Mouse (Mus musculus) thymus, postnatal 36 days (tissue): ENCODE measurements around the gene Hunk.

Source experiments
- DNase-seq, 2 experiments: peaks; one replicate each; pipeline ENCODE4 v3.0.0; 2022; ENCODE audit warnings: mixed read lengths in 2 of 2

Gene Hunk

DNA sequence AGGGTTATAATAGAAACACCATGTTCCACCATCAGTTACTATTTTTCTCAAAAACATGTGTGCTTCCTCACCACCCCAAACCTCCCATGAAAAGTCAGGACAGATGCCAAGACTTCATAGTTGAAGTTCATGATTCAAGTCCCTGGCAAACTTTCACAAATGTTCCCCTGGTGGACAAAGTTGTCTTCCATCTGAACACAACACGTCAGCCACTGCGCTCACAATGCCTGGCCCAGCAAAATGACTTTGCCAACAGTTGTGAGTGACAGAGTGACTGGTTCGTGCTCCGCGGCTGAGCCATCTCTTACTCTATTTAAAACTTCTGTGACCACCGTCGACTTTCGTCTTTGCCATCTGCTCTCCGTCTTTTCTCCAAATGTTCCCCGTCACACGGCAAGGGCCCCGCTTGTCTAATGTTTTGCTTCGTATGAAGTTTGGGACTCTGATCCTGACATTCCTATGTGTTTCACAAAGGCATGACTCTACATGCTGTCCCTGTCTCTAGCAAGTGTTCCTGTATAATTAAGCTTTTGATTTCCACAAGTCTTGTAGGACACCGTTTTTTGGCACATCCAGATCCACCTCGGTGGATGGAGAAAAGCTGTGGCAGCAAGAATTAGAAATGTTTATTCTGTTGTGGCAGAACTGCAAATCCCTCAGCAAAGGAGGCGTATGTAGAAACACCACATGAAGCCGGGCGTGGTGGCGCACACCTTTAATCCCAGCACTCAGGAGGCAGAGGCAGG, 125.9 kb downstream of the Hunk start:
- DNase-seq = no peak

DNA sequence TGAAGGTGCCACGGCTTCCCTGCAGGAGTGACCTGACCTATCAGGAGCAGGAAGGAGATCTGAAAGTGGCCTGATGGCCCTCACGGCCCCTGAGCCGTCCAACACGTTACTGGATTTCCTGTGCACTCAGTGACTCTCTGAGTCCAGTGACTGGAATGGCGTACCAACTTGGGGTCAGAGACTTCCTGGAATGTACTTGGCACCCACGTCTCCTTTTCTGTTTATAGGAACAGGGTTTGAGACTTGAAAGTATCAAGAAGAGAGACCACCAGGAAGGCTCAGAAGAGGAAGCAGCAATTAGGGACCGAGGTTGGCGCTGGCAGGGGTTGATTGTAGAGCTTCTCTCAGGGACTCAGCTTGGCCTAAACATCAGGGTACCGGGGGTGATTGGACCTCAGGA, 131.2 kb downstream of the Hunk start:
- no peak for DNase-seq

DNA sequence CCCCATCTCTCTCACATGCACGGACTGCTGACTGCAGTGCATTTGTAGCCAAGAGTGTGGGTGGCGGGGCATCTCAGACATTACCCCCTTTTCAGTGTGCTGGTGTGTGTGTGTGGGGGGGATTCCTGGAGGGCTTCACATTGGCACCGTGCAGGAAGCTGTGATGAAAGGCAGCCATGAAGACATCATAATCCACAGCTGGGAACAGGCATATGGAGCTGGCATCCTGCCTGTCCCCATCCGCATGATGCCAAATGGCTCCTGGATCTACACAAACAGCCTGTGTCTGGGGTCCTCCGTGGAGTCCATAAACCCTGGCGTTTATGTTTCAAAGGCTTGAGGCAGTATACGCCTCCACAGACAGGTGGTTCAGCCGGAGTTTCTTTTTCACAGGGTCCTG, 132.4 kb downstream of the Hunk start:
- no peak for DNase-seq

DNA sequence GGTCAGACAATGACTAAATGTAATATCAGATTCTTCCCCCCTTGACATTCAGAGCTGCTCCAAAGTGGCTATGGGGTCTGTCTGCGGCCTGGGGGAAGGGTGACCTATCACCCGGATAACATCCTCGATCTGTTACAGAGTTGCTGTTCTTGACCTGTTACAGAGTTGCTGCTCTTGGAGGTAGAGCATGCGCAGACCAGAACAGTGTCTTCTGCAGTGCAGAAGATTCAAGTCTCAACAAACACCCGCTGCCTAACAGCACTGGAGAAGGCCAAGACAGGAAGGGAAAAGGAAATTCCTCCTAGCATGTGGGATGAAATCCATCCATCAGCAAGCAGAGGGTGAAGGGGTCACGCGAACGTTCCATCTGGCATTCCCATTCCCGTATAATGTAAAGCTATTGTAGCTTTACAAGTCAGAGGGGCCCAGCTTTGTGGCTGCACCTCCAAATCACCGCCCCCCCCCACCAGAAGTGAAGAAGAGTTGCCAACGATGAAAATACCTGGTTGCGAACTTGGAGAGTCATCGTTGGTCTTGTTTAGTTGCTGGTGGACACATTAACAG, 133.0 kb downstream of the Hunk start:
- DNase-seq = no peak

DNA sequence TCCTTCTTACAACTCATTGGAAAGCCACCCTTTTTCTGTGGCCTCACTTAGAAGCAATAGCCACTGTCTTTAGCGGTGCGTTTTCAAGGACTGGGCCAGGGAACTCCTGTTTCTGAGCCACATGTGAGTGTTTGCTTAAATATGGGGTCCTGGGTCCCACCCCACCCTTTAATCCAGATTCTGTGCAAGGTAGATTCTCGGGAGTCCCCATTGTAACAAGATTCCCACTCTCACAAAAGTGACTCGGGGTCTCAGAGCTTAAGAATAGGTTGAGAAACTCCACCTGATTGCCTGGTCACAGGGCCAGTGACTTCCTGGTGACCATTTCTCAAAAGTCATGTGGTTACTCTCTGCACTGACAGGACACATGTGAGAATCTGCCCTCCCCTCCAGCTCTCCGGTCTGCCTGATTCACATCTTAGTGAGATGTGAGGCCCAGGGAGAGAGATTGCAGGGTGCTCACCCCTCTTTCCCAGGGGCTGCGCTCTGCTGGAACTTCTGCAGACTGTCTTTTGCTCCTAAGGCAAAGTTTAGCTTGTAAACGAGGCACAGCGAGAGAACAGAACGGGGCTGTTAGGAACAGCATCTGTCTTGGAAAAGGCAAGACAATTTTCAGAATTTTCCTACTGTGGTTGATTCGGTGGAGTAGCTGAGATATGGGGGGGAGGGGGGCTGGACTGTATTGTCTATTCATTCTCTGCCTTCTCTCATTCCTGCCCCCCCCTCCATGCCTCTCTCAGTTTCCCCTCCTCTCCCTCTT, 135.6 kb downstream of the Hunk start:
- no peak for DNase-seq

DNA sequence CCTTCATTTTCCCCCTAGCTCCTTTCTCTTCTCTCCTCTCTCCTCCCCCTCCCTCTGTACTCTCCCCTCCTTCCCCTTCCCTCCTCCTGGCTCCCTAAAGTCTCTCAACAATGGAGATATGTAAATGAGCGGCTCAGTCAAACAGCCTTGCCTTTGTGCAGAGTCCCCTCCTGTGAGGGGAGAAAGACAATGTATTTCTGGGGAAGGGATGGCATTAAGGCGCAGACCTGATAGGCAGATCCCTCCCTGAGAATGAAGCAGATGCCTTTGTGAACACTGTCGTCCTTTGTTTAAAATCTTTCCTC, 136.1 kb downstream of the Hunk start:
- no peak for DNase-seq

DNA sequence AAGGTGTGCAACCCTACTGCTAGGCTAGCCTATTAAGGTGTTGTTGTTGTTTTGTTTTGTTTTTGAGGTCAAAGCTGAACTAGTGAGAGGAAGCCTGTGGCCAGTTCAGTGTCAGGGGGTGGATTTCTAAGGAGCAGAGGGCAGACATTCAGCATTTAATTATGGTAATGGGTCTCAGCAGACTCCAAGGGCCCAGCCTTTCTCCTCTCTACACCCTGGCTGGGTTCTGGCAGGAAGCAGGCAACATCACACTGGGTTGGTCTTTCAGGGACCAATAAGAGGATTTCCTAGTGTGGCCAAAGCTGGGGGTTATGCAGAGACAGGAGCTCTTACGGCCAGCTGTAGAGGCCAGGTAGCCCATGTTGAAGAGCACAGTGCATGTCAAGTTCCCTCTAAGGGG, 136.8 kb downstream of the Hunk start:
- DNase-seq = no peak

- DNase-seq = no peak
Measured at GRCm38 (mm10) chr16:90523373-90523772, 137.6 kb downstream of the Hunk start.

DNA sequence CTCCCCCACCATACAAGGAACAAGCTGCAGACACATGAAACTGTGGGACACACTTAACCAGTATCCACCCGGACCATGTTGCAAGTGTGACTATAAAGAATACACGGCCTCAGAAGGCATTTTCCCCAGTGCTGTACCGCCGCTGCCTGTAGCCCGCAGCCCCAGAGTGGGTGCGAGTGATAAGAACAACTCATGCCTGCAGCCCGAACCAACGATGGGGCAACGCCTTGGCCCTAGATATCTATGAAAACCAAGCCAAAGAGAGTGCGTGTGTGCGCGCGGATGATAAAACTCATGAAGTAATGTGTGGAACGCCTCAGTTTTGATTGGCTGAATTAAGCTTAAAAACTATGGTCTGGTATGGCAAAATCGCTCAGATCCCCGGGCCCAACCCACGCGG, 138.1 kb downstream of the Hunk start:
- no peak for DNase-seq

- DNase-seq = no peak
Measured at GRCm38 (mm10) chr16:90524393-90524792, 138.6 kb downstream of the Hunk start.

GRCm38 (mm10) chr16:90533119-90533673, 147.4 kb downstream of the Hunk start:
- no peak for DNase-seq

DNA sequence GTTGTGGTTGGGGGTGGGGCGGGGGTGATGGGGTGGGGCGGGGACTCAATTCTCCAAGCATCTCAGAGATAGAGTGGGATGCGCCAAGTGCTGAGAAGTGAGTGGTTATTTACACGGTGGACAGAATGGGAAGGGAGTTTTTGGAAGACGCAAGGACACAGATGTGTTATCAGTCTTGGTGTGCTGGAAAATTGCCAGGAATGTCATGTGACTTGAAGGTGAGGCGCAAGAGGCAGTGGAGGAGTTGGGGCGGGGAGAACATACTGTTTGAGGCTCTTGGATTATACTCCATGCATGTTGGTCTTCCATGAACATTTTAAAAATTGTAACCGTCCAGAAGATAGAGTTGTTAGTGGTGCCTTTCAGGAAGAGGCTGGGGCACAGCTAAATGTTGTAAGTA, 148.8 kb downstream of the Hunk start:
- no peak for DNase-seq

GRCm38 (mm10) chr16:90538926-90539325, 153.1 kb downstream of the Hunk start:
- DNase-seq = no peak

GRCm38 (mm10) chr16:90541191-90541590, 155.4 kb downstream of the Hunk start:
- no peak for DNase-seq

DNA sequence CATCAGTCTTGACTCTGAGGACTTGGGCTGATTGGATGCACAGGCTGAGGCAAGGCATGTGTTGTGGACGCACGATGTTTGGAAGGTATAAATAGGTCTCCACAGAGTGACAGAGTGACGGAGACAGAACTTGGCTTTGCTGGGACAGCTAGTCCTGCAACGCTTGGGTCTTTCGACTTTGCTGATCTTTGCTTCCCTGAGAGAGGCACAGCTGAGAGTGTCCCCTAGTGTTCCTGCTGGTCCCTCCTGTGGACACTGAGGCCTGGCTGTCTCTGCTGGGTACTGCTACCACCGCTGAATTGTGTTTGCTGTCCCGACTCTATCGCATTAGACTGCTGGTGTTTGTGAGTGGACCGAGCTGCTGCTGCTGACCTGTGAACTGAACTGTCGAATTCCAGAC, 156.6 kb downstream of the Hunk start:
- no peak for DNase-seq

DNA sequence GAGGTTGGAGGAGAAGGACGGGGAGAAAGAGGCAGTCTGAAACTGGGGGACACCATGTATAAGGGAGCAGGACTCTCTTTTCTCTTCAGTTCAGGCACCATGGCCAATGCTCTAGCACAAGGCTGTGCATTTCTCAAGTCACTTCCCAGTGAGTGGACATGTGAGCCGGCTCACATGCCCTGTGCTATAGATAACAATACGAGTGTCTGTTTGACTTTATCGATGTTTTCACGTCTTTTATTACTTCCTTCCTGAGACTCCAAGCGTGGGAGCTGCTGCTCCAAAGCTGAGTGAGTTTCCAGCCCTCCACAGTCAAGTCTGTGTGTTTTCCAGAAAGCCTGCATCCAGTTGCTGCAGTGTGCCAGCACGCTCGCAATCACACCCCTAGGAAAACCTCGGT, 158.4 kb downstream of the Hunk start:
- no peak for DNase-seq

DNA sequence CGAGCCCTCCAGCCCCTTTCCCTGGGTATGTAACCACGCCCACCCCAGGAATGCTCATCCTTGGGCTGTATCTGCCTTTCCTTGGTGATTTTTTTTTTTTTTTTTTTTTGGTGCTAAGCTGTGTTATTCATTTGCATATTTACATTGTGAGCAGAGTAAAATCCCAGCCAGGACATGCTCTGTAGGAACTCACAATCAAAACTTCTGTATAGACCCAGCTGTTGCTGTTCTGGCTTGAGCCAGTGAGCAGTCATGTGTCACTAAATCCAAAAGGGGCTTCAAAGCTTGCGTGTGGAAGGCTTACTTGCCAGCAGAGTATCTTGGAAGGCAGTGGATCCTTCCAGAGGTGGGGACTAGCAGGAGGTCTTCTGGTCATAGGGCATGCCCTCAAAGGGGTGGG, 159.7 kb downstream of the Hunk start:
- DNase-seq = no peak

DNA sequence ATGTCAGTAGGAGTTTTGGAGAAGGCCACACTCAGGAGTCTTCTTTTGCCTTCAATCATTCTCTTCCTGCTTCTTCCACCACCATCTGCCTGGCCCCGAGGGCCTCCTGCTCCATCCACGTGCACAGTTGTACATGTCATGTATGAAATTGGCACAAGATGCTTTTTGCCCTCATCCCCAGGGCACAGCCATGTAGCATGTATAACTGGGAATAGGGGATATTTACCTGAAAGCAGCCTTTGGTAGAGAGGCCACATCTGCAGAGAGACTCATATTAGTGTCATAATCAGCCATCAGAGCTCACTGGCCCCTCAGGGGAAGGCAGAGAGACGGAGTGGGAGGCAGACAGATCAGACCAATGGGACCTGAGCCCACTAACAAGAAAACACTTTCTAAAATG, 160.8 kb downstream of the Hunk start:
- DNase-seq = no peak

DNA sequence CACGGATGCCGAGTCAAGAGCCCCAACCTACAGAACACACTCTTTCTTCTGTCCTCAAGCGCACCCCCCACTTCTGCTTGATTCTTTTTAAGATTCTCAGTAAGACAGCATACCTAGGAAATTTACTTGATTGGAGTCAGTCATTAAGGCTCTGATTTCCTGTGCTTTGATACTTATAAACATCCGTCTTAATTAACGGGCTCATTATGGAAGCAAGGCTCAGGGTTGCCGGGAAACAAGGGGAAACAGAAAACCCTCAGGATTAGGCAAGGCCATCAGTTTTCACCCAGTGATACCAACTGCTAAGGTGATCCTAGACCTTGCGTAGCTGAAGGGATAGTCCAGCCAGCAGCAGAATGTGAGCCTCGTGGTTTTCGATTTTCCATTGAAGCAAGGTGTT, 162.2 kb downstream of the Hunk start:
- DNase-seq = no peak
